Mouse (Mus musculus) kidney, adult 2 months (tissue): ENCODE measurements around the gene Gpn2.

Experiments used
- CTCF ChIP-seq: fragments of 200-500 bp; conservative IDR thresholded peaks from 2 replicates; pipeline ENCODE4 v1.5.1; 2011; ENCODE audit warnings: low read depth, mild to moderate bottlenecking, control low read depth, low read length, moderate library complexity, mixed read lengths; ENCODE audit not compliant: insufficient read depth, insufficient read length
- POLR2A ChIP-seq: fragments of 200-500 bp; IDR thresholded peaks from one replicate; pipeline ENCODE4 v1.6.1; 2011; ENCODE audit warnings: low read depth, low read length, control low read depth

GRCm38 (mm10) chr4:133553448-133554330, 30.5 kb upstream of the Gpn2 start:
- TF ChIP-seq CTCF (no peak), POLR2A (no peak)
